Mouse (Mus musculus) A20 (cell line): ENCODE measurements at regions not wholly inside any gene's neighbourhood (a gene's known extent, or its start where the extent isn't known, plus 50 kb on each side); places are given as distances from the start of the nearest gene placed in this dataset.

Experiments
- DNase-seq: peaks from one replicate; pipeline ENCODE4 v3.0.0-alpha.2; 2011; ENCODE audit warnings: low read depth, low spot score

DNA sequence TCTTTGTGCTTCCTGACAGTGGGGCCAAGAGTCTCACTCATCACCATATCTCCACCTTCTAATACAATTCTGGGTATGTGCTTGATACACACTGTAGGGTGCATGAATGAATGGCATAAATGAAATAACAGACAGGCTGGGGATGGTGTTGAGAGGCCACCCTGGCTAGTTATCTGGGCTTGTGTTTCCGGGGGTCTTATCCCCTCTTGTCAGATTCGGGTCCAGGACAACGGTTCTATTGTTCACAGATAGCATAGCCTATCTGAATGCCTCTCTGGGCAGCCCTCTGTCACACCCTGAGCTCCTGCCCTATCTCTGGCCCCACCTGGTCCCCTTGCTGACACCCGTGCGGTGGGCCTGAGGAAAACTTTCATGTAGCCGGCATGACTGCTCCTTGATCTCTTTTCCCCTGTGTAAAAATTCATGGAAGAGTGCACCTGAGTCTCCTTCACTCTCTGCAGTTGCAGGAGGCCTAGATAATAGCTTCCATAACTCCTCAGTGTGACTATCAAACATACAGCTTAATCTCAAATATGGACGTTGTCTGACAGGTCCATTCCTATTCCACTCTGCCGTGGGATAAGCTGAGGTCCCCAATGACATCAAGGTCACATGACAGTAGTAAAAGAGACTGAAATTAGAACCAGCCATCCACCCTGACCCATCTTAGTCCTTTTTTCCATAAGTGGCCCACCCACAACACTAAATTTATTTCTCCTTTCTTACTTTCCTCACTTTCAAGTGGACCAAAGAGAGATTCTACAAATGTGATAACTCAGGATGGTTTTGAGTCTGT, 1298.4 kb upstream of the A1bg start:
- no peak for DNase-seq

DNA sequence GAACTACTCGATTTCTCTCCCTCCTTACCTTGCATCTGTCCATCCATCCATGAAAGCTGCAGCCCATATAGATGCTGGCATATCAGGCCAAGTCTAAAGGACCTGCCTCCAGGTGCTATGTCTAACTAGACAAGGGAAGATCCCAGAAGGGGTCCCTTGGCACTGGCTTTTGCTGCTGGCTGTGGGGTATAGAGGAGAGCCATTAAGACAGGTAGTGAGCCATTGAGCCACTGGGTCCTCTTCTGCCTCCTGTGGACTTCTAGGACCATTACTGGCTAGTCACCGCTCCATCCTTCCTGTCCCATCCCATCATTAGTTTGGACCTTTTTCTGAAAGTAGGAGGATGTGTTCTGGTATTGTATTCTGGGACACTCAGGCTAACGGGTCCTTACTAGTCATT, 1297.8 kb upstream of the A1bg start:
- no peak for DNase-seq

DNA sequence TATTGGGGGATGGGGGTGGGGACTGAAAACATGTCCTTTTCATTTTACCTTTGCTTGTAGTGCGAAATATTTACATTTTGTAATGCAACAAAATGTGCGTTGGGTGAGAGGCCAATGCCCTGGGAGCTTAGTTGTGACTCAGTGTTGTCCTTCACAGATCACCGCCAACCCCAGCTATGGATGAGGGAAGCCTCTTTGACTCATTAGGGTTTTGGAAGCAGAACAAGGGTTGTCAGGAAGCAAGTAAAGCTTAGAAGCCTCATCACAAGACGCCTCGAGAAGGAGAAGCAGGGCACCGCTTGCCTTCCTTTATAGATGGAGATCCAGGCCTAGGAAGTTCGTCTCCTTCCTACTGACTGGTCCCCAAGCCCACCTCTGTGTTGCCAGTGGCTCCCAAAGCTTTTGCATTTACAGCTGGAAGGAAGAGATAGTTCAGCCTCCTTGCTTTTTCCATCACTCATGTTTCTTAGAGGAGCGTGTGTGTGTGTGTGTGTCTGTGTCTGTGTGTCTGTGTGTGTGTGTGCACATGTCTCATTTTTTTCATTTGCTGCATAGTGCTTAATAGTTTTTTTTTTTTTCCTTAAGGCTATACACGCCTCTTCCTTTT, 1297.2 kb upstream of the A1bg start:
- DNase-seq, result no peak

DNA sequence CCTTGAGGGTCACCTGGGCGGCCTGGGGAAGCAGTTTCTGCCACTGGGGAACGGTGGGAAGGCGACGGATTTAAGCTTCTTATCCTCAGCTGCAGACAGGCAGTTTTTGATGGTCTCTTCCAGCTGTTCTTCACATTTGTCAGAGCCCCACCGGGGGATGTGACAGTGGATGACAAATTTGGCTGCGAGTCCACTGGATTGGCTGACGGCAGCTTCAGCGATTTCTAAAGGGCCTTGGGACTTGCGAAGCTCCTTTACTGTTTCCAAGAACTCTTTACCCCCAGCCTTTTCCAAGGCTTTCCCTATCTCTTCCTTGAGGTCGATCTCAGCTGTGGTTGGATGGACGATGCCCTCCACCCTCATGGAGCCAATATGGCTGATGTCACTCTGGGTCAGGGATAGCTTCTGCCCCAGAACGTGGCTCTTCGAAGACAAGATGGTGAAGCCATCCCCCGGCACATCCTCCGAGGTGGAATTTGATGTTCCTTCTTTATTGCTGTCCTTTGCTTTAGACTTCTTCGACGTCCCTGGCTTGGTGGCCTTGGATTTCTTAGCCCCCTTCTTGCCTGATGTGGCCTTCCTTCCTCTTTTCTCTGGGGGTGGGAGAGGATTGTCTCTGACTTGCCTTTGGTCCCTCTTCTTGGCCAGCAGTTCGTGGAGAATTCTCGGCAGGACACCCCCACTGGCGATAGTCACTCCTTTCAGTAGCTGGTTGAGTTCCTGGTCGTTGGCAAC, 1295.7 kb upstream of the A1bg start:
- no peak for DNase-seq

DNA sequence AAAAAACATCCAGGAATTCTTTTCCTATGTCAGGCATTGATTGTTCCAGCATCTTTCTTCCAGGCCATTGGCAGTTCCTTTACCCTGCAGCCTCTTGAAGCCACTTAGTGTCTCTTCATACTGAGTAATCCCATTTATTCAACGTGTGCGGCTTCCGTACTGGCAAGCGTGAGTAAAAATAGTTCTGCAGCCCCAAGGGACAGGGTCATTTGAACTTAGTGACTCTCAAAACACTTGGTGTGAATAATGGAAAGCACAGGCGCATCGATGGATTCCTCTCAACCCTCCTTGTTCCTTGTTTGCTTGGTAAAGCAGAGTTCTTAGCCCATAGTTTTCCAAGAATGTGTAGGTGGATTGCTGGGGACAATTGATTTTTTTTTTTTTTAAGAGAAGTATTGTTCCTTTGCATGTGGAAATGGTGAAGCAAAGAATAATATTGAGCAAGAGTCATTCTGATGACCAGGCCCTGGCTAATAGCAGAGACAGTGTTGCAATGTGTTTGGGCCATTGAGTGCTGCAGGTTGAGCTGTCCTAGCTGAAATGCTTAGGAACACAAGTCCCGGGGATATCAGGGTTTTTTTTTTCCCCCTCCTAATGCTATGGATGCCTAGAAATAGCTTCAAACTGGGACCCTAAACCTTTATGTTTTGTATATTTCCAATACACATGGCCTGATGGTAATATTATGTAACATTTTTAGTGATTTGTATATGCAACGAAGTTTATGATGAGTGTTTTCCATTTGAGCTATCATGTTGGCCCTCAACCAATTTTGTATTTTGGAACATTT, 1294.1 kb upstream of the A1bg start:
- DNase-seq, result no peak

DNA sequence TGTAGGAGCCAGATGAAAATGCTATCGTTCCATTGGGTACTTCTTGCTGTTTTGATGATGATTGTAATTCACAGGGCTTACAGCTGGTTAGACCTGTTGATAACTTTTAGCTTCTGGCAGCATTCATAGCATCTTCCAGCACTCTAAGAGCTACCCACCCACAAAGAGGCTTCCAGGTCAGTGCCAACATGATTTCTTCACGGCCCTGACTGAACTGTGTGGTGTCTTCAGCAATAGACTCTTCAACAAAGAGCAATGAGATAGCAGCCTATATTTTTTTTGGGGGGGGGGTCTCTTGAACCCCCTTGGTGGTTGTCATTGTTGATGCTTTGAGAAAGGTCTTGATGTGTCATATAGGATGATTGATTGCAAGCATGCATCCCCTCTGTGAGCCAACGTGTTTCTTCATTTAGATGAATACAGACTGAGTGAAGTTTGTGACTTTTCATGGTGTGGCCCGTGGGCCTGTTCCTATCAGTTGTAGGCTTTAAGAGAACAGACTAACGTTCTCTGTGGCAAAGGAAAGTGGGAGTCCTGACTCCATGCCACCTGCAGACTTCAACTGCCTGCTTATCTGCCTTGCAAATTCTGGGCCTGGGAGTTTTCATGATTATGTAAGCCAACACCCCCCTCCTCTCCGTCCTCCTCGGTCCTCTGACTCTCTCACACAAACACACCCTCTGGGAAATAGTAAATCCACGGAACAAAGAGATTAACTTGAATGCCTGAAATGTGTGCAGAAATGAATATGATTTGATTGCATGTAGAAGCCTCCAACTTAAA, 1293.0 kb upstream of the A1bg start:
- DNase-seq, result no peak

DNA sequence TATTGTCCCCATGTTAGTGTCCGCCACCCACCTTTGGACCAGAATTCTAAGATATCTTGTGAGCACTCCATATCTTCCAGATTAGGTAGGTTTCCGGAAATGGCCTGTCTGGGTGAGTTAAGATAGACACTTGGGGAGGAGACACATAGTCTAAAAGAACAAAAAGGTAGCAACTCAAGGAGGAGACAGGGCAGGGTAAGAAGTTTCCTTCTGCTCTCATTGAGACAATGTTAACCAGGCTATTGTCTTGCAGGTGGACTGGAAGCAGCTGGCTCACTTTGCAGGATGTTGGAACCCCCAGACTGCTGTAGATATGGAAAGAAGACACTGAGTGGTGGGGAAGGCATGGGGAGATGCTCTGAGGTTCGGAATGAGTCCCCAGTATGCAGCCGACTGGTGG, 1291.5 kb upstream of the A1bg start:
- no peak for DNase-seq

DNA sequence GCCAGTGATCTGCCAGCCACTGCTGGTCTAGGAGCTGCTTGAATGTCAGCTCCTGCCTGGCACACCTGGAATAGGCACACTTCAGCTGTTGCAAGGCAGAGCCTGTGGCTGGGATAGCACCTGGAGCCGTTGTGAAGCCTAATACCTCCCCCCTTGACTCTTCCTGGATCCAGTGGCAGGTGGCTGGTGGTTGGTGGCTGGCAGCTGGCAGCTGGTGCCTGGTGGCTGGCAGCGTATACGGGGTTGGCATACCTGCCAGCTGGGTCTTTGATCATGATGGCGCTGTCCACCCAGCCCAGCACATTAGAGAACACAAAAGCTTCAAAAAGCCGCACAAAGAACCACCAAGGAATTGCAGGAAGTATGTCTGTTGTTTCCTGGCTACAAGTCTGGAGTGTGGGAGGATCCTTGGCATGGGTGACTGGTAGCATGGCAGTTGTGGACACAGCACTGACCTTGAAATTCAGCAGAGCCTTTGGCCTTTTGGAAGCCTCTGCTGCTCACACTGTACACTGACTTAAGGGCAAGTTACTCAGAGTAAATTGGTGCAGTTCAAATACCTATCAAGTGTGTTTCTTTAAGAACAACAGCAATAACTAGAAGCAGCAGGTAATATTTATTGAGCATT, 1289.6 kb upstream of the A1bg start:
- DNase-seq, result no peak

DNA sequence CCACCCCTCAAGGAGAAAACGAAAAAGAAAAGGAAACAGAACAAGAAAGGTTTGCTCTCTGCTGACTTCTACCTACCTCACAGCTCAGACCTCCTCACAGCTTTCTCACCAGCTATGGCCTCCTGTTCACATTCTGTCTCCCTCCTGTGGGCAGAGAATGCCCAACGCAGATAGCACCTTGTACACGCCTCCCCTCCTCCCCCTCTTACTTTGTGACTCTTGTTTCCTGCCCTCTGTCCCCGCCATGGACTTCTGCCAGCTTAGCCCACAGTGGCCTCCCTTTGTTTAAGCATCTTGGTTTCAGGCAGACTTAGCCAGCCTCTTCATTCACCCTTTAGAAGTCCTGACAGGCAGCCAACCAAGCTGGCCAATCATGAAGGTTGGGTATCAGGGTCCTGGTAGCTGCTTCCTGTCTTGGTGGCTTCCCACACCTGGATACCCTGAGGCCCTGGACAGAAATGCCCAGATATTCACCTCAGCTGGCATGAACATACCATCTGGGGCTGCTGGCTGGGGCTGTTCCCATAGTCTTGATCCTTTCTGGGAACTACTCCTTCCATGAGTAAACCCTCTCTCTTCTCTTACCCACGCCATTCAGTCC, 1287.2 kb upstream of the A1bg start:
- peak; percentile 42 for DNase-seq

DNA sequence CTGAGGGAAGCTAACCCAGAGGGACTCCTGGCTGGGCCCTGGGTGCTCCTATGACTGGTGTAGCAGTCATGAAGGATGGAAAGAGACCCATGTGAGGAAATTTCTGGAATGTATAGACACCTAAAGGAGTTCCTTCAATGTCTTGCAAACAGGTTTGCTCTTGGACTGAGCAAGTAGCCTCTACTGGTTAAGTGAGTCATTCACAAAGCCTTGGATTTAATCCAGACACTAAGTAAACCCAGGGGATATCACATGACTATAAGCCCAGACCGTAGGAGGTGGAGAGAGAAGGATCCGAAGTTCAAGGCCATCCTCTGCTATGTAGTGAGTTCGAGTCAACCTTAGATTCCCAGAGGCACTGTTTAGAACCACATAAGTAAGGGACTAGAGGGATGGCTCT, 1286.5 kb upstream of the A1bg start:
- DNase-seq, result no peak

DNA sequence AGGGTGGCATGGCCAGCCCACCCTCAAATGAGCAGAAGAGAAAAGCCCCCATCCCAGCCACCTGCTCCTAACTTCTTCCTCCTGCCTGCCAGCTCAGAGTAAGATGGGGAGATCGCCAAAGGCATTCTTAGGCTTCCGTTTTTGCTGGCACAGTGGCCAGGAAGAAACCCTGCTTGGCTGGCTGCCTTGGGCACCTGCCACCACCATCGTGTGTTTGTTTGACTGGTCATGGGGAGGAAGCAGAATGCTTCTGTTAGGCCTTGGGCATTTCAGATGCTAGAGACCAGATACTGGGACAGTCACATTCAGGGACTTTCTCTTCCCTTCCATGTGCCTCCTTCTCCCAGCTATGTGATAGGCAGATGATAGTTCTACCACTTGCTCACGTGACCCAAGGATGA, 1283.7 kb upstream of the A1bg start:
- DNase-seq, result no peak

DNA sequence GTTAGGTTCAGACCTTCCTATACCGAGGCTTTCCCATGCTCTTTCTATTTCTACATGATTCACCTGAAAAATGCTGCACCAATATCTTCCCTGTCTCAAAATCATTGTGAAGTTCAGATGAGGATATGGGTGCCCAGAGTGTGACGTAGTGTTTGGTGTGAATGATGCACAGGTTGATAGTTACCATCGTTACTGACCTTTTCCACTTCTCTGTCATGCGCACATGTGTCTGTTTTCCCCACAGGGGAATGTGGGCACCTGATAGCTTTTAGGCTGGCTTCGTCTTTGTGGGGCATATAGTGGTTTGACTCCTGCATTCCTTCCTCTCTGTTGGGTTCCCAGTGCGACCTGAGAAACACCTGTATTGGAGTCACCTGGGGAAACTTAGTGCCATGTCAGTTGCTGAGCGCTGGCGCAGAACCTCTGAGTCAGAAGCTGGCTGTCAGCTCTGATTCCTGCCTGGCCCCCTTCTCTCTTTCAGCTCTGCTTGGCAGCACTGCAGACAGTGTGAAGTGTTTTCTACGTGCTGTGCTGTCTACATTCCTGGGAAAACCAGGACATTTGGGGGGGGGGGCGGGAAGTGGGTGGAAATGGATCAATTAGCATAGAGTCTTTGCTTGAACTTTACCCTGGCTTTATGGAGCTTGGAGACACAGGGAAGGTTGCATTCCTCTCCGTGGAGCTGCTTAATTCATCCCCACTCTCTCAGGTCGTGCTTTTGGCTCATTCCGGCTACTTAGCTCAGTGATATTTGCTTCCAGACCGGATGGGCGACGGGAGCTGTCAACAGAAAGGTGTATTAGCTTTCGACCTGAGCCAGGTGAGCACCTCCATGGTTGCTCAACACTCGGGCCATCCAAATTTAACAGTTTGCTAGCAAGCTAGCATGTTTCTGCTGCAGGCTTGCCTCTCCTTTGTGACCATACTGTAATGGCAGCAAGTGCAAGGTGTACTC, 1281.4 kb upstream of the A1bg start:
- no peak for DNase-seq

DNA sequence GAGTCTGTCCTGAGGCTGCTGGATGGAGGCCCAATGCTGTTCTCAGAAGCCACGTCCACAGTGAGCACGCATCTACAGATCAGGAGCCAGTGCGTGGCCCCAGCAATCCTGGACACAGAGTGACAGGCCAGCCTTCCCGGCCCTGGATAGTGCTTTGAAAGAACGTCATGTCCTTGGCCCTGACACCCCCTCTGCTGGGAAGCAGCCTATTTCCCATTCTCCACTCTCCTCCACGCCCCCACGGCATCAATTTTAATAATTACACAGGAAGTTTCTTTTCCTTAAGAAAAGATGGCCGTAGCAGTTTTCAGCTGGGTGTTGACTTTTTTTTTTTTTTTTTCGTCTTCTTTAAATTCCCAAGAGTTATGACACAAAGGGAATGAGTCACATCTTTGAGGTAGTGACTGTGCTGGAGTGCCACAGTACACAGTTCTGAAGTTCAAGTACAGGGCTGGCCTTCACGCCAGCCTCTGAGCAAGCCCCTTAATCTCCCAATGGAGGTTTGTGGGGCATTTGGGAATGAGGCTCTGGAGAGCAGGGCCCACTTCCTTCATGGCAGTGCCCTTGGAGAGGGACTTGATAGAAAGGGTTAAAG, 1280.1 kb upstream of the A1bg start:
- no peak for DNase-seq

DNA sequence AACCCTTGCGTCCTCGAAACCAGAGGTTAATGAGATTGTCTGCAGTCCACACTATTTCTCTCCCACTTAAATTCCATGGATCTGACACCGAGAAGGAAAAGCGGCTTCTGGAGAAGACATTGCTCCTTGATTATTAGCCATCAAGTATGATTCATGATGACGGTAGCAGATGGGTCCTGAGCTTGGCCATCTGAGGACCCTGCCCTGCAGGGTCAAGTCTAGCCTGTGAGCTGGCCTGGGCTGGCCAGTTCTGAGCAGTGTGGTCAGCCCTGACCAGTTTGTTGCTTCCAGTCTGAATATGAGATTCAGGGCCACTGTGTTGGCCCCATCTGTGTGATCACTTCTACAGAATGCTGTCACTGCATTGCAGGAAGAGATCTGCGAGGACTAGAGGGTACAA, 1275.9 kb upstream of the A1bg start:
- no peak for DNase-seq

DNA sequence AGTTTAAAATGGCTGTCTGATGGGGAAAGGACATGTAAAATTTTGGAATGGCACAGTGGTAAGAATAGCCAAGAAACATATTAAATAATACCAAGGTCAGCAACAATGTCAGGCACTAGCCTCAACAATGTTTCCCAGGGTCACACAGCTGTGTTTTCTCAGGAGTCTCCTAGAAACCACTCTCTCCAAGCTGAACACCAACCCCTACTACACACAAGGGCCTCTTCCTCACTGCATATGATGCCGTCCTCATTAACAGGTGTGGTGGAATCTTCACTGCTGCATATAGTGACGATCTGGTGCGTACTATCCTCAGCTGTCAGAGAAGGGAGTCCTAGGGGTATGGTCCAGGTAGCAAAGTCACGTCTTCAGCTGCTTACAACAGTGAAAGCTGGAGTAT, 1275.4 kb upstream of the A1bg start:
- DNase-seq, result no peak

DNA sequence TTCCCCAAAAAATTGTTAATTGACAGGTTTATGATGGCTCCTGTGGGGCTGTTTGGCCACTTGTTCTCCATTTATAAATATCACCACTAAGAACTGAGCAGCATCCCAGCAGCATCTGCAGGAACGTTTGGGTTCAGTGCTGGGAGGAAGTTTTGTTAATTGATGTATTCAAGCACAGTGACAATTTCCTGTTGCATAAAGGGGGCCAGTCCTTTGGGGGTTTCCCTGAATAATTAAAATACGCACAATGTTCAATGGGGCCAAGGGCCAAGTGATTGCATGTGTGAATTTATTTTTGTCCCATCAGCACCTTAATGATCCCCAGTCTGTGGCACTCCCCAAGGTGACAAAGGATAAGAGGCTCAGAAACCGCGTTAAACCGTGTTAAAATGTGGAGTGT, 1272.6 kb upstream of the A1bg start:
- DNase-seq, result peak; percentile 26

DNA sequence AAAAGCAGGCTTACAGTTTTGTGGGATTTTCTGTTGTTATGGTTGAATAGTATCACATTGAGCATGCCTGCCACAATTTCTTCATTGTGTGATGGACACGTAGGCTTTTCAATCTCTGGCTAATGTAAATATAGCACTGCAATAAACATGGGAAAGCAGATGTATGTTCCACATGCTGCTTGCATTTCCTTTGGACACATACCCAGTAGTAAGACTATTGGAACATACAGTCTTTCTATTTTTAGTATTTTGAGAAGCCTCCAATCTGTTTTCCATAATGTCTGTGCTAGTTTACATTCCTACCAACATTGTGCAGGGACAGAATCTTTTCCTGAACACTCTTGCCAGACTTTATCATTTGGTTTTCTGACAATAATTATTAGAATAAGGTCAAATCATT, 1269.9 kb upstream of the A1bg start:
- no peak for DNase-seq

DNA sequence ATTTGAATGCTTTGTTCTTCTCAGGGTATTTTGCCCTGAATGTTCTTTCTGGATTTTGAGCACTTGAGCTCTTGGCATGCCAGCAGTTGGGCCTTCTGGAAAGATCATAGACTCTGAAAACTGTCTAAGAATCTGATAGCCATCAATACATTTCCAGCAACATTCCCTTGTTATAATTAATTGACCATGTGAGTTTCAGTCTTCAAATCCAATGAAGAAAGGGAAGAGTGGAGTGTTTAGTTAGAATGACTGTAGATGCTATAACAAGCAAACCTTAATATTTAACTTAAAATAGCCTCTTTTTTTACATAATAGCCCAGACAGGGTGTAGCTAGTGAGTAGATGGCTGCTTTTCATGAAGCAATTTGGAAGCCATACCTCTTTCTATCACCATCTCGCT, 1268.8 kb upstream of the A1bg start:
- DNase-seq, result no peak
